Mouse (Mus musculus) kidney, adult 2 months (tissue): ENCODE data around the gene Agpat3.

Experiments
- CTCF ChIP-seq: fragments of 200-500 bp; conservative IDR thresholded peaks from 2 replicates; pipeline ENCODE4 v1.5.1; 2011; ENCODE audit warnings: low read depth, mild to moderate bottlenecking, control low read depth, low read length, moderate library complexity, mixed read lengths; ENCODE audit not compliant: insufficient read depth, insufficient read length
- POLR2A ChIP-seq: fragments of 200-500 bp; IDR thresholded peaks from one replicate; pipeline ENCODE4 v1.6.1; 2011; ENCODE audit warnings: low read depth, low read length, control low read depth

DNA sequence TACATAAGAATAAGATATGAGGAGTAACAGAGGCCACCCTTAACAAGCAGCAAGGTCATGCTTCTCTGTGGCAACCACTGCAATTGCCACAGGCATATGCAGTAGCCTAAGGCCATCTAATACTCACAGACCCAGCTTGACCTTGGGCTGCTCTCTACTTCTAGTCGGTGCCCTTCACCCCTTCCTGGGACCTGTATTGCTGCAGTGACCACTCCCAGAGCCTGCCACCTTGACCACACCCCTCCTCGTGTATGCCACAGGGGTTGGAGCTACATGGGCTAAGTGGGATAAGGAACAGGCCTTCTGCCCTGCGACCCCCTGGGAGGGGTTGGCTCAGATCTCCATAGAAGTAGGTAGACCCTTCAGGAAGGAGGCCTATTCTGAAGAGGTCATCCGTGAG is 55.3 kb downstream of the Agpat3 start:
- no peak for TF ChIP-seq CTCF
- TF ChIP-seq POLR2A, result no peak
